Mouse (Mus musculus) embryonic fibroblast, embryonic 13.5 days (primary cell): ENCODE data around the gene Fhad1. TPM values are rescaled to one million over a fixed set of nuclear protein-coding genes. Genes with fewer than 3 reads are reported as not detected.

Source experiments
- H3K27ac ChIP-seq: 2 replicates; pipeline ENCODE4 v1.5.1; 2012; ENCODE audit warnings: low read length, control low read depth, inconsistent platforms; ENCODE audit not compliant: insufficient read depth
- H3K4me1 ChIP-seq: 2 replicates; pipeline ENCODE4 v1.6.1; 2011; ENCODE audit warnings: low read length; ENCODE audit not compliant: control insufficient read depth, insufficient read depth
- H3K4me3 ChIP-seq: 2 replicates; pipeline ENCODE4 v1.5.1; 2011; ENCODE audit warnings: mild to moderate bottlenecking, control low read depth, low read length; ENCODE audit not compliant: insufficient read depth
- CTCF ChIP-seq: IDR thresholded peaks from 2 replicates; pipeline ENCODE4 v1.5.1; 2011; ENCODE audit warnings: mild to moderate bottlenecking, control low read depth, low read length, moderate library complexity, borderline replicate concordance; ENCODE audit not compliant: insufficient read depth
- POLR2A ChIP-seq: IDR thresholded peaks from 2 replicates; pipeline ENCODE4 v1.6.1; 2011; ENCODE audit warnings: low read depth, mild to moderate bottlenecking, control low read depth, low read length, moderate library complexity
- polyA plus RNA-seq: library from polyadenylated mRNA; stranded (reverse); fragments of >200 nt; gene quantifications from 2 replicates; pipeline ENCODE4 v1.2.4, GENCODE M21; 2011; ENCODE audit warnings: low read depth; ENCODE audit not compliant: missing spikeins, insufficient read length

Gene Fhad1
- polyA plus RNA-seq, 1 experiment, result not detected

GRCm38 (mm10) chr4:141867498-141867897 lies 147.4 kb downstream of the Fhad1 start:
- Histone ChIP-seq H3K4me1 (peaks cover 7% of the 10 kb centered on the region; the same call in 1 of the 2 replicates), H3K27ac (no peak overlapping the region), H3K4me3 (no peak overlapping the region)
- TF ChIP-seq CTCF, result no peak
- TF ChIP-seq POLR2A, result no peak

GRCm38 (mm10) chr4:141866933-141867490 lies 147.9 kb downstream of the Fhad1 start:
- Histone ChIP-seq H3K27ac (no peak overlapping the region), H3K4me1 (peaks cover 7% of the 10 kb centered on the region; the same call in 1 of the 2 replicates), H3K4me3 (no peak overlapping the region)
- TF ChIP-seq POLR2A (no peak), CTCF (no peak)

GRCm38 (mm10) chr4:141865600-141865999 lies 149.3 kb downstream of the Fhad1 start:
- H3K27ac ChIP-seq, result no peak overlapping the region
- TF ChIP-seq POLR2A, result no peak
- TF ChIP-seq CTCF, result no peak
- no peak overlapping the region for H3K4me3 ChIP-seq
- peaks cover 7% of the 10 kb centered on the region; the same call in 1 of the 2 replicates for H3K4me1 ChIP-seq

- H3K4me1 ChIP-seq, result peaks cover 7% of the 10 kb centered on the region; the same call in 1 of the 2 replicates
- no peak overlapping the region for H3K4me3 ChIP-seq
- H3K27ac ChIP-seq, result no peak overlapping the region
- no peak for TF ChIP-seq POLR2A
- TF ChIP-seq CTCF, result no peak
Observed at GRCm38 (mm10) chr4:141865006-141865405, 149.9 kb downstream of the Fhad1 start.

- H3K4me1 ChIP-seq, result peaks cover 7% of the 10 kb centered on the region; the same call in 1 of the 2 replicates
- TF ChIP-seq CTCF (no peak), POLR2A (no peak)
- no peak overlapping the region for H3K4me3 ChIP-seq
- no peak overlapping the region for H3K27ac ChIP-seq
Observed at GRCm38 (mm10) chr4:141864506-141864905, 150.4 kb downstream of the Fhad1 start.

- Histone ChIP-seq H3K4me1 (peaks cover 7% of the 10 kb centered on the region; the same call in 1 of the 2 replicates), H3K27ac (no peak overlapping the region), H3K4me3 (no peak overlapping the region)
- TF ChIP-seq POLR2A, result no peak
- no peak for TF ChIP-seq CTCF
Observed at GRCm38 (mm10) chr4:141863726-141864280, 151.1 kb downstream of the Fhad1 start.

- H3K4me3 ChIP-seq, result no peak overlapping the region
- TF ChIP-seq POLR2A (no peak), CTCF (no peak)
- H3K4me1 ChIP-seq, result peaks cover 7% of the 10 kb centered on the region; the same call in 1 of the 2 replicates
- H3K27ac ChIP-seq, result no peak overlapping the region
Observed at GRCm38 (mm10) chr4:141862867-141863266, 152.0 kb downstream of the Fhad1 start.

GRCm38 (mm10) chr4:141861591-141862295 lies 153.1 kb downstream of the Fhad1 start:
- no peak overlapping the region for H3K4me3 ChIP-seq
- TF ChIP-seq POLR2A, result no peak
- TF ChIP-seq CTCF, result no peak
- no peaks in the 10 kb centered on the region for H3K4me1 ChIP-seq
- H3K27ac ChIP-seq, result no peak overlapping the region

- H3K4me3 ChIP-seq, result no peak overlapping the region
- no peak overlapping the region for H3K27ac ChIP-seq
- TF ChIP-seq POLR2A (no peak), CTCF (no peak)
- no peaks in the 10 kb centered on the region for H3K4me1 ChIP-seq
Observed at GRCm38 (mm10) chr4:141860246-141860841, 154.5 kb downstream of the Fhad1 start.

GRCm38 (mm10) chr4:141859351-141859750 lies 155.5 kb downstream of the Fhad1 start:
- H3K4me1 ChIP-seq, result no peaks in the 10 kb centered on the region
- no peak for TF ChIP-seq CTCF
- no peak for TF ChIP-seq POLR2A
- H3K27ac ChIP-seq, result no peak overlapping the region
- H3K4me3 ChIP-seq, result no peak overlapping the region
